Mouse (Mus musculus) testis, adult 2 months (tissue): Measurements from ENCODE around the gene Map3k11. TPM values are rescaled to one million over a fixed set of nuclear protein-coding genes. Genes with fewer than 3 reads are reported as not detected.
A peak's percentile ranks its signal among the peaks of the same experiment; 100 is the strongest.

Experiments
- H3K27ac ChIP-seq: fragments of 200-500 bp; 2 replicates; pipeline ENCODE4 v1.5.1; 2012; ENCODE audit warnings: low read depth, low read length; ENCODE audit not compliant: control insufficient read depth, insufficient read depth
- H3K27me3 ChIP-seq: fragments of 200-500 bp; 2 replicates; pipeline ENCODE4 v1.6.1; 2012; ENCODE audit warnings: mild to moderate bottlenecking, low read length, moderate library complexity; ENCODE audit not compliant: control insufficient read depth, insufficient read depth
- H3K36me3 ChIP-seq: fragments of 200-500 bp; 2 replicates; pipeline ENCODE4 v1.6.1; 2012; ENCODE audit warnings: mild to moderate bottlenecking, low read length; ENCODE audit not compliant: control insufficient read depth, insufficient read depth
- H3K4me1 ChIP-seq: fragments of 200-500 bp; 2 replicates; pipeline ENCODE4 v1.6.1; 2012; ENCODE audit warnings: low read length; ENCODE audit not compliant: control insufficient read depth, insufficient read depth
- H3K4me3 ChIP-seq: fragments of 200-500 bp; 2 replicates; pipeline ENCODE4 v1.5.1; 2012; ENCODE audit warnings: low read depth, mild to moderate bottlenecking, low read length, moderate library complexity, mixed read lengths; ENCODE audit not compliant: control insufficient read depth
- CTCF ChIP-seq: fragments of 200-500 bp; IDR thresholded peaks from 2 replicates; pipeline ENCODE4 v1.5.1; 2012; ENCODE audit warnings: low read depth, mild to moderate bottlenecking, inconsistent platforms, low read length, moderate library complexity; ENCODE audit not compliant: control insufficient read depth, insufficient read depth, insufficient replicate concordance
- POLR2A ChIP-seq: fragments of 200-500 bp; IDR thresholded peaks from 2 replicates; pipeline ENCODE4 v1.6.1; 2012; ENCODE audit warnings: low read depth, mild to moderate bottlenecking, inconsistent platforms, low read length, moderate library complexity; ENCODE audit not compliant: control insufficient read depth
- polyA plus RNA-seq: library from polyadenylated mRNA; depleted of rRNA; stranded (reverse); fragments of >200 nt; gene quantifications from 2 replicates; pipeline ENCODE4 v1.2.3, GENCODE M21; 2012

Map3k11 gene
- polyA plus RNA-seq, 1 experiment, result 24.6 TPM

DNA sequence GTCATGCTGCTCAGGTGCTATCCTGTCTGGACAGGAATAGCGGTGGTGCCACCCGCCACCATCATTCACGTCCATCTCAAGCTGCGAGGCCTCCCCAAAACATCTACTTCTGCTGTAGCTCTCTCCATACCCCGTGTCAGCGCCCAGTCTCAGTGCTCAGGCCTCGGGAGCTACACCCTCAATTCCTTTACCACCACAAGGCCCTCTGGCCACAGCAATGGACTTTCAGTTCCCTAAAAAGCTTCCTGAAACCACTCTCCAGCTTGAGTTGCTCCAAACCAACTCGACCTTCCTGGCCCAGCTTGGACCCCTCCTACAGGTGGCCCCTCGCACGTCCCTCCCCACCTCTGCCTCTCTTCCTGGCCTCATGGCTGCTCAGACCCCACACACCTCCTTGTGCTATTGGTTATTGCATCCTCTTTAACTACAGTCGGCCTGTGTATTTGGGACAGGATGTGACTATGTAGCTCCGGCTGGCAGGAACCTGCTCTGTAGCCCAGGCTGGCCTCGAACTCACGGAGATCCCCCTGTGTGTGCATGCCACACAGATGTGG is 23.4 kb downstream of the Map3k11 start:
- TF ChIP-seq CTCF (no peak), POLR2A (no peak)

DNA sequence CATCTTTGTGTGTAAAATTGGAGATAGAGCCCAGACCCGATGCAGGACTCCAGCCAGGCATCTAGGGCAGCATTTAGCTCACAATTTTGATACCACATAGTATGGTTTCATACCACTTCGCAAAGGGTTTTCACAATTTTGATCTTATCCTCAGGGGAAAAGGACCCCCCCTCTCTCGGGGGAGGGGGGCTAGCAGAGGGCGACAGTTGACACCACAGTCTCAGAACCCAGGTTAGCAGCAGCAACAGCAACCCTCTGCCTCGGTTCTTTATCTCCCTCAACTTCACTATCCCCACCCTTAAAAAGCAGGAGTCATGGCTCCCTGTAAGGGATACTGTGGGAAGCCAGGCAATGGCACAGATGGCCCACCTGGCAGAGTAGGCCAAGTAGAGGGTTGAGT is 24.7 kb downstream of the Map3k11 start:
- TF ChIP-seq CTCF (no peak), POLR2A (no peak)
- Histone ChIP-seq H3K4me3 (no peak overlapping the region), H3K27me3 (no peaks in the 10 kb centered on the region), H3K27ac (no peak overlapping the region), H3K4me1 (peaks cover 20% of the 10 kb centered on the region), H3K36me3 (no peaks in the 10 kb centered on the region; the same call in 1 of the 2 replicates)

More for the DNA sequence above, 23.4 kb downstream of the Map3k11 start:
- no peaks in the 10 kb centered on the region for H3K27me3 ChIP-seq
- no peak overlapping the region for H3K4me3 ChIP-seq
- no peaks in the 10 kb centered on the region; the same call in 1 of the 2 replicates for H3K36me3 ChIP-seq
- H3K27ac ChIP-seq, result no peak overlapping the region
- H3K4me1 ChIP-seq, result peaks cover 20% of the 10 kb centered on the region

DNA sequence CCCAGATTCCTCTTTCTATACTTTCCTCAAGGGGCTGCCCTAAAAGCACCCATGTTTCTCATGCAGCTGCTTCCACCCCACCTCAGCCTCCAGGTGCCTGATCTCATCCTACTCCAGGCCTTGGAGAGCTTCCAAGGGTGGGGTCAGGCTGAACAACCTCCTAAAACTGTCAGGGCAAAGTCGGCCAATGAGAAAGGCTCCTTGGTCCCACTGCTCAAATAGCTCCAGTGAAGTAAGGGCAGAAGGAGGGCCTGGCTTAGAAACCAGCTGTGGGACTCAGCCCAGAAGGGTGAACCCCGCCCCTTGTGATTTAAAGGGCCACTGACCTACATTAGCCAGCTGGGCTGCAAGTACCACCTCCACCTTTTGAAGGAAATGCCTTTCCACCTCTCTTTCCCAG is 25.2 kb downstream of the Map3k11 start:
- Histone ChIP-seq H3K4me1 (peaks cover 20% of the 10 kb centered on the region), H3K4me3 (no peak overlapping the region), H3K27ac (peak overlapping the region; percentile 26; the same call in 1 of the 2 replicates), H3K36me3 (no peaks in the 10 kb centered on the region; the same call in 1 of the 2 replicates), H3K27me3 (no peaks in the 10 kb centered on the region)
- TF ChIP-seq CTCF, result no peak
- no peak for TF ChIP-seq POLR2A

DNA sequence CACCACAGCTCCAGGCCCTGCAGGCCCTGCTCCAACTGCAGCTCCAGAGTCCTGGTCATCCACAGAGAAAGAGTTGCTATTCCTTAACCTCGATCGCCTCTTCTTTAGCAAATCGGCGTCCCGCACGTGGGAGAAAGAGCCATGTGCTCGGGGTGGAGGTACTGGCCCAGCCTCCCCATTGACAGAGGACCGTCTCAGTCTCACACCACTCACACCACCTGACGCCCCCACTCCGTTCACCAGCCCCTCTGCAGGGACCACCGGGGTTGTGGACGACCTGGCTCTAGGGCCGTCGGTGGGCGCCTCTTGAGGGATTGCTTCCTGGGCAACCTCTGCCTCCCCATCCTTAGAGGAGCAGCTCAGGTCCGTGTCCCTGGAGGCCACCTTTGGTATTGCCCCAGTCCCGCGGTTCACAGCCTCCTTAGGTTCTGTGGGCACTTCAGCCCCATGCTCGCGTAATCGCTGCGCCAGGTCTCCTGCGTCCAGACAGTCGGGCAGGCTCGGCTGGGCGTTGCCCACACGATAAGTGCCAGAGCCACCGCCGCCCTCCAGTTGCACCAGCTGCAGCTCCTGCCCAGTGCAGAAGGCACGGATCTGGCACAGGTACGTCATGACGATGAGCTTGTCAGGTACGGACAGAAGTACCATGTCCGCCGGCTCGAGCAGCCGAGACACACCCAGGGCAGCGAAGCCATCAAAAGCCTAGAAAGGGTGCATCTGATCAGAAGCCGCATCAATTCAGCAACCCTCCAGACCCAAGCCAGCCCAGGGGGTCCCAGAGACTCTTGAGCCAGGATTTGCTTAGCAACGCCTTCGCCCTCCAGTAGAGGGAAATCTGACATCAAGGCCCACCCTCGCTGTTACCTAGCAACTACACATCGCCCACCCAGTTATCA is 27.5 kb downstream of the Map3k11 start:
- no peaks in the 10 kb centered on the region; the same call in 1 of the 2 replicates for H3K36me3 ChIP-seq
- peak overlapping the region; percentile 10; the same call in 1 of the 2 replicates for H3K4me3 ChIP-seq
- H3K27ac ChIP-seq, result no peak overlapping the region
- TF ChIP-seq CTCF, result no peak; the same call in 1 of the 2 replicates
- no peak for TF ChIP-seq POLR2A
- peaks cover 20% of the 10 kb centered on the region for H3K4me1 ChIP-seq
- H3K27me3 ChIP-seq, result no peaks in the 10 kb centered on the region

DNA sequence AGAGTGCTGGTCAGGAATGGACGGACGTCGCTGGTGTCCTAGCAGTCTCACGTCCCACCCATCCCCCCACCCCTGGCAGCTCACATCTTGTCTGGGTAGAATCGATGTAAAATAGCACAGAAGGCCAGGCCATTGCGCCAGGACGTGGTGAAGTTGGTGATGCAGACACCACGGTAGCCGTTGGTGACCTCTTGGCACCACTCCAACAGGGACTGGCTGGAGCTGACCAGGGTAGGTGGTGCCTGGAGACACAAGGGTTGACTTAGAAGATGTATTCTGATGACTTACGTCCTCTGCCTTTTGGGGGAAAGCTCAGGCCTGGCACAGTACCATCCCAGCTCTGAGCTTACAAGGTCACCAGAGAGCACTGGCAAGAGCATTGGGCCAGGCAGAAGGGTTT is 28.4 kb downstream of the Map3k11 start:
- Histone ChIP-seq H3K4me1 (peaks cover 20% of the 10 kb centered on the region), H3K36me3 (peaks cover 3% of the 10 kb centered on the region; the same call in 1 of the 2 replicates), H3K27me3 (no peaks in the 10 kb centered on the region), H3K4me3 (no peak overlapping the region), H3K27ac (no peak overlapping the region)
- no peak for TF ChIP-seq POLR2A
- TF ChIP-seq CTCF, result no peak

DNA sequence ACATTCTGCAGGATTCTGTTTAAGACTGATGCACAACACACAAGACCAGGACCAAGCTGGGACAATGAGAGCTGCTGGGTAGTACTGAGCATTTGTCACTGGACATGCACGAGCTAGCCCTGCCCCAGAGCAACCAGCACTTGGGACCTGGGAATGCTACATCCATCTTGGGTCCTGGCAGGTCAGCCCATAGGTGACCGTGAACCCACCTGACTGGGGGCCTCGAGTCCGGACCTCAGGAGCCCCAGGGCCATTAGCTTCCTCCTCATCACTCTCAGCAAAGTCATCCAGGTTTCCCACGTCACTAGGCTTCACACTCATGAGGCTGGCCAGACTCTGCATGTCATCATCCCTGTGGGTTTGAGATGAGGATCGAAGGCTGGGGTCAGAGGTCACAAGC is 32.7 kb downstream of the Map3k11 start:
- H3K36me3 ChIP-seq, result peaks cover 3% of the 10 kb centered on the region; the same call in 1 of the 2 replicates
- H3K27ac ChIP-seq, result no peak overlapping the region
- TF ChIP-seq CTCF (no peak), POLR2A (no peak)
- H3K4me1 ChIP-seq, result peaks cover 11% of the 10 kb centered on the region
- no peaks in the 10 kb centered on the region for H3K27me3 ChIP-seq
- peak overlapping the region; percentile 33 for H3K4me3 ChIP-seq

DNA sequence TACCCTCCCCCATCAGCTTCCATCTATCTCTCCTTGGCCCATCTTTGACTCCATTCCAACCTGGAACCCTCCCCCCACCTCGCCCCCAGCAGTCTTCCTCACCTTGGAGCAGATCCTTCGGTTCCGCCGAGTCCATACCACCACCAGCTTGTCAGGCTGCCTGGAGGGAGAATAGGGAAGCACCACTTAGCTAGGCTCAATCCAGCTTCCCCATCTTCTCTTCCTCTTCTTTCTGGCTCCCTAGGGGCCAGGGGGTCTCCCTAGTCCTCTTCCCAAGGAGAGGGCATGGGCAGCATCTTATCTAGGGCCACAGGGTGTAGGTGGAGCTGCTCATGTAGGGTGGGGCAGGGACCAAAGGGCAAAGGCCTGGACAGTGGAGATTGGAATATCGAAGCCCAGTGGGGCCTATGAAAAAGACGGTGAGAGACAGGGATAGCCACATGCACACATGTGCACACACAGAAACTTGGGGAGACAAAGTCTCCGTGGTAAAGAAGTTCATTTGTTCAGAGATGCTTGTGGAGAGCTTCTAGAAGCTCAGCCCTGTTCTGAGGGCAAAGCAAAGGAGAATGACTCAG is 34.4 kb downstream of the Map3k11 start:
- H3K27ac ChIP-seq, result no peak overlapping the region
- peaks cover 22% of the 10 kb centered on the region for H3K4me1 ChIP-seq
- peaks cover 3% of the 10 kb centered on the region; the same call in 1 of the 2 replicates for H3K36me3 ChIP-seq
- H3K4me3 ChIP-seq, result no peak overlapping the region
- no peaks in the 10 kb centered on the region for H3K27me3 ChIP-seq
- TF ChIP-seq POLR2A (no peak), CTCF (no peak)
